Mouse (Mus musculus) CH12.LX (cell line): Measurements from ENCODE around the gene Tgfa.

Experiments used
- CTCF ChIP-seq, 2 experiments: IDR thresholded peaks in 1 of 2; conservative IDR thresholded peaks in 1 of 2; 2 replicates each; pipeline ENCODE4 v1.5.1; 2011 to 2012; ENCODE audit warnings: low read depth in 2 of 2, low read length in 2 of 2, improper control_type of control experiment in 1 of 2, inconsistent platforms in 1 of 2, mild to moderate bottlenecking in 1 of 2, moderate library complexity in 1 of 2
- ELF1 ChIP-seq: IDR thresholded peaks from 2 replicates; pipeline ENCODE4 v1.6.1; 2014; ENCODE audit warnings: low read depth, mild to moderate bottlenecking, inconsistent platforms, low read length, improper control_type of control experiment
- GABPA ChIP-seq: IDR thresholded peaks from 2 replicates; pipeline ENCODE4 v1.6.1; 2012; ENCODE audit warnings: low read depth, low read length, improper control_type of control experiment, inconsistent platforms; ENCODE audit not compliant: insufficient replicate concordance
- MXI1 ChIP-seq: IDR thresholded peaks from 2 replicates; pipeline ENCODE4 v1.6.1; 2011; ENCODE audit warnings: mild to moderate bottlenecking, low read depth, low read length, improper control_type of control experiment
- NRF1 ChIP-seq: IDR thresholded peaks from 2 replicates; pipeline ENCODE4 v1.6.1; 2014; ENCODE audit warnings: low read depth, mild to moderate bottlenecking, inconsistent platforms, low read length, improper control_type of control experiment, moderate library complexity
- POLR2A ChIP-seq: IDR thresholded peaks from 2 replicates; pipeline ENCODE4 v1.6.1; 2011; ENCODE audit warnings: low read depth, mild to moderate bottlenecking, improper control_type of control experiment, low read length

DNA sequence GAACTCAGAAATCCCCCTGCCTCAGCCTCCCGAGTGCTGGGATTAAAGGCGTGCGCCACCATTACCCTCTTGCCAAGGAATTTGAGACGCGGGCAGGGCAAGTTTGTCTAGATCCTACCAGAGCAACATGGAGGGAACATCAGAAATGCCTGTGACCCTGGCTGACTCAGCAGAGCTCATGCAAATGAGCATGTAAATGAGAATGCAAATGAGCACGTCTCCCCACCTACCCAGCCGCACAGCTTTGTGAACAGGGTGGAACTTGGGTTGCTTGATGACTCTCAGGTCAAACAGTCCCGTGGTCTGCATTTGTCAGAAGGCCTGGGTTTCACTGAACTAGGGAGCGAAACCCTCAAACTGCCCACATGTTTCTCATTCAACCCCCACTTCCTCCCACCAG, 128.0 kb downstream of the Tgfa start:
- TF ChIP-seq ELF1: no peak
- TF ChIP-seq NRF1: no peak
- TF ChIP-seq MXI1: no peak
- TF ChIP-seq CTCF (conservative IDR thresholded peaks at IDR 0.05 in 1 of 2, IDR thresholded peaks at IDR 0.05 in 1 of 2; ENCODE audit: low read depth in 2 of 2, low read length in 2 of 2): no peak
- no peak for TF ChIP-seq GABPA
- no peak for TF ChIP-seq POLR2A
